Mouse (Mus musculus) liver, adult 2 months (tissue): ENCODE results near the gene Chn1. TPM values are rescaled to one million over a fixed set of nuclear protein-coding genes. Genes with fewer than 3 reads are reported as not detected.

ENCODE experiments used
- DNase-seq: peaks from one replicate; pipeline ENCODE4 v3.0.0-alpha.2; 2011; ENCODE audit warnings: low read depth, low spot score; ENCODE audit errors: extremely low read depth
- H3K27ac ChIP-seq: fragments of 200-500 bp; replicated peaks from 2 replicates; pipeline ENCODE4 v1.5.1; 2012; ENCODE audit warnings: low read depth, mild to moderate bottlenecking, control low read depth, inconsistent platforms, low read length; ENCODE audit not compliant: insufficient read depth
- H3K27me3 ChIP-seq: fragments of 200-500 bp; 2 replicates; pipeline ENCODE4 v1.6.1; 2012; ENCODE audit warnings: mild to moderate bottlenecking, moderate library complexity, low read length, inconsistent platforms; ENCODE audit not compliant: control insufficient read depth, insufficient read depth
- H3K36me3 ChIP-seq: fragments of 200-500 bp; 2 replicates; pipeline ENCODE4 v1.6.1; 2012; ENCODE audit warnings: low read length, inconsistent platforms; ENCODE audit not compliant: control insufficient read depth, insufficient read depth
- H3K4me1 ChIP-seq: fragments of 200-500 bp; 2 replicates; pipeline ENCODE4 v1.6.1; 2011; ENCODE audit warnings: low read length; ENCODE audit not compliant: control insufficient read depth, insufficient read depth
- H3K4me3 ChIP-seq: fragments of 200-500 bp; 2 replicates; pipeline ENCODE4 v1.5.1; 2011; ENCODE audit warnings: low read depth, mild to moderate bottlenecking, control low read depth, low read length, moderate library complexity; ENCODE audit not compliant: insufficient read depth
- H3K79me2 ChIP-seq: fragments of 200-500 bp; 2 replicates; pipeline ENCODE4 v1.6.1; 2012; ENCODE audit warnings: inconsistent platforms, mild to moderate bottlenecking, low read length, moderate library complexity; ENCODE audit not compliant: control insufficient read depth, insufficient read depth
- H3K9ac ChIP-seq: fragments of 200-500 bp; 2 replicates; pipeline ENCODE4 v1.6.1; 2012; ENCODE audit warnings: low read depth, mild to moderate bottlenecking, control low read depth, inconsistent platforms, low read length
- CTCF ChIP-seq: fragments of 200-500 bp; IDR thresholded peaks from 2 replicates; pipeline ENCODE4 v1.5.1; 2011; ENCODE audit warnings: low read depth, low read length, control low read depth
- POLR2A ChIP-seq: fragments of 200-500 bp; IDR thresholded peaks from 2 replicates; pipeline ENCODE4 v1.6.1; 2011; ENCODE audit warnings: low read length, control low read depth; ENCODE audit not compliant: insufficient read depth; ENCODE audit errors: extremely low read depth
- WGBS: fragments of 180-500 bp; shearing (Covaris S2); methylation state at CpG from one replicate; pipeline ENCODE4 v1.1.7; 2018; 5-methylcytosine and 5-hydroxymethylcytosine counted together
- polyA plus RNA-seq: library from polyadenylated mRNA; depleted of rRNA; stranded (reverse); fragments of >200 nt; gene quantifications from 2 replicates; pipeline ENCODE4 v1.2.3, GENCODE M21; 2012
- total RNA-seq: library from RNA; depleted of rRNA; stranded (reverse); fragments of >200 nt; gene quantifications from 2 replicates; pipeline ENCODE4 v1.2.3, GENCODE M21; 2014

Gene Chn1
- total and polyA plus RNA-seq, 2 experiments, result 0.18 TPM; not detected in 1

- no peak for TF ChIP-seq CTCF
- DNase-seq, result no peak
- Histone ChIP-seq H3K36me3 (no peaks in the 10 kb centered on the region), H3K27me3 (no peaks in the 10 kb centered on the region), H3K9ac (no peak overlapping the region), H3K27ac (no peak overlapping the region), H3K4me1 (no peaks in the 10 kb centered on the region), H3K79me2 (no peaks in the 10 kb centered on the region), H3K4me3 (no peak overlapping the region)
- WGBS, result 66% methylated on average over 3 of the region's 3 CpGs
Measured at GRCm38 (mm10) chr2:73763541-73763940, 11.6 kb downstream of the Chn1 start.

- no peak overlapping the region for H3K4me3 ChIP-seq
- no peaks in the 10 kb centered on the region for H3K4me1 ChIP-seq
- H3K9ac ChIP-seq, result no peak overlapping the region
- no peaks in the 10 kb centered on the region for H3K36me3 ChIP-seq
- H3K27ac ChIP-seq, result no peak overlapping the region
- no peaks in the 10 kb centered on the region for H3K79me2 ChIP-seq
- no peaks in the 10 kb centered on the region for H3K27me3 ChIP-seq
- no peak for DNase-seq
- 81% methylated on average over 7 of the region's 7 CpGs for WGBS
- TF ChIP-seq POLR2A (no peak), CTCF (no peak)
Measured at GRCm38 (mm10) chr2:73759899-73760298, 15.2 kb downstream of the Chn1 start.

GRCm38 (mm10) chr2:73759027-73759426, 16.1 kb downstream of the Chn1 start:
- TF ChIP-seq CTCF (no peak), POLR2A (no peak)
- no peak overlapping the region for H3K4me3 ChIP-seq
- no peak for DNase-seq
- no peaks in the 10 kb centered on the region for H3K4me1 ChIP-seq
- no peak overlapping the region for H3K9ac ChIP-seq
- no peaks in the 10 kb centered on the region for H3K79me2 ChIP-seq
- H3K36me3 ChIP-seq, result no peaks in the 10 kb centered on the region
- H3K27me3 ChIP-seq, result no peaks in the 10 kb centered on the region
- H3K27ac ChIP-seq, result no peak overlapping the region
- 82% methylated on average over 5 of the region's 5 CpGs for WGBS

GRCm38 (mm10) chr2:73747297-73747696, 27.8 kb downstream of the Chn1 start:
- TF ChIP-seq CTCF, result no peak
- TF ChIP-seq POLR2A, result no peak
- H3K4me1 ChIP-seq, result no peaks in the 10 kb centered on the region
- H3K27ac ChIP-seq, result no peak overlapping the region
- H3K36me3 ChIP-seq, result no peaks in the 10 kb centered on the region
- no peak overlapping the region for H3K9ac ChIP-seq
- no peaks in the 10 kb centered on the region for H3K27me3 ChIP-seq
- 85% methylated on average over 1 of the region's 1 CpGs for WGBS
- H3K4me3 ChIP-seq, result no peak overlapping the region
- no peak for DNase-seq
- H3K79me2 ChIP-seq, result no peaks in the 10 kb centered on the region

- TF ChIP-seq CTCF (no peak), POLR2A (no peak)
- Histone ChIP-seq H3K79me2 (no peaks in the 10 kb centered on the region), H3K9ac (no peak overlapping the region), H3K27me3 (no peaks in the 10 kb centered on the region), H3K4me3 (no peak overlapping the region), H3K36me3 (no peaks in the 10 kb centered on the region), H3K27ac (no peak overlapping the region), H3K4me1 (no peaks in the 10 kb centered on the region)
- 100% methylated on average over 1 of the region's 1 CpGs for WGBS
- peak; percentile 31 for DNase-seq
Measured at GRCm38 (mm10) chr2:73746375-73746770, 28.8 kb downstream of the Chn1 start.

GRCm38 (mm10) chr2:73745647-73746374, 29.3 kb downstream of the Chn1 start:
- DNase-seq, result peak; percentile 54
- Histone ChIP-seq H3K27ac (no peak overlapping the region), H3K27me3 (no peaks in the 10 kb centered on the region), H3K4me3 (no peak overlapping the region), H3K9ac (no peak overlapping the region), H3K36me3 (no peaks in the 10 kb centered on the region), H3K4me1 (no peaks in the 10 kb centered on the region), H3K79me2 (no peaks in the 10 kb centered on the region)
- 25% methylated on average over 3 of the region's 3 CpGs for whole genome bisulfite sequencing
- TF ChIP-seq CTCF (0 out of 2 replicates have a peak, but pooled peaks have one; percentile 38), POLR2A (no peak)
